Mouse (Mus musculus) limb, embryonic 12.5 days (tissue): ENCODE data around the gene Retsat. TPM values are rescaled to one million over a fixed set of nuclear protein-coding genes. Genes with fewer than 3 reads are reported as not detected.
A peak's percentile ranks its signal among the peaks of the same experiment; 100 is the strongest.

ENCODE experiments used
- ATAC-seq: fragments of 200-750 bp; cut with Nextera tagmentation; 2 replicates; pipeline ENCODE4 v1.8.0; 2017; ENCODE audit warnings: low read depth, moderate TSS enrichment; ENCODE audit not compliant: insufficient number of reproducible peaks, insufficient read depth, low FRiP score, low TSS enrichment
- H3K27ac ChIP-seq: fragments of 300-500 bp; sonication (generic); 2 replicates; pipeline ENCODE4 v1.5.1; 2016; ENCODE audit warnings: mild to moderate bottlenecking, moderate library complexity
- H3K27me3 ChIP-seq: fragments of 300-500 bp; sonication (generic); 2 replicates; pipeline ENCODE4 v1.6.1; 2016; ENCODE audit warnings: mild to moderate bottlenecking, moderate library complexity
- H3K36me3 ChIP-seq: fragments of 300-500 bp; sonication (generic); 2 replicates; pipeline ENCODE4 v1.6.1; 2016; ENCODE audit warnings: mild to moderate bottlenecking, moderate library complexity
- H3K4me1 ChIP-seq: fragments of 300-500 bp; sonication (generic); replicated peaks from 2 replicates; pipeline ENCODE4 v1.6.1; 2016
- H3K4me2 ChIP-seq: fragments of 300-500 bp; sonication (generic); 2 replicates; pipeline ENCODE4 v1.6.1; 2016; ENCODE audit warnings: mild to moderate bottlenecking, moderate library complexity
- H3K4me3 ChIP-seq: fragments of 300-500 bp; sonication (generic); replicated peaks from 2 replicates; pipeline ENCODE4 v1.5.1; 2016; ENCODE audit warnings: mild to moderate bottlenecking
- H3K9ac ChIP-seq: fragments of 300-500 bp; sonication (generic); replicated peaks from 2 replicates; pipeline ENCODE4 v1.6.1; 2016; ENCODE audit warnings: mild to moderate bottlenecking, moderate library complexity
- H3K9me3 ChIP-seq: fragments of 300-500 bp; sonication (generic); 2 replicates; pipeline ENCODE4 v1.6.1; 2016; ENCODE audit warnings: mild to moderate bottlenecking, moderate library complexity
- WGBS: fragments of 180-500 bp; shearing (Covaris S2); methylation state at CpG from one replicate; pipeline ENCODE4 v1.1.7; 2016; 5-methylcytosine and 5-hydroxymethylcytosine counted together
- polyA plus RNA-seq: library from polyadenylated mRNA; unstranded; fragments of >200 nt; fragmentation: Nextera tagmentation; extraction: Ambion mirVana; gene quantifications from 2 replicates; pipeline ENCODE4 v1.2.1, GENCODE M21; 2016

Retsat gene
- polyA plus RNA-seq, 1 experiment from 2014 or later = 10.8 TPM

- peaks cover 75% of the 10 kb centered on the region for H3K36me3 ChIP-seq
- no peaks in the 10 kb centered on the region for H3K9me3 ChIP-seq
- H3K9ac ChIP-seq = no peak overlapping the region
- 92% methylated on average over 16 of the region's 16 CpGs for WGBS
- no peaks in the 10 kb centered on the region for H3K4me1 ChIP-seq
- H3K4me2 ChIP-seq = no peak overlapping the region
- ATAC-seq = no peak
- no peak overlapping the region for H3K4me3 ChIP-seq
- no peak overlapping the region for H3K27ac ChIP-seq
- H3K27me3 ChIP-seq = no peaks in the 10 kb centered on the region
Observed at GRCm38 (mm10) chr6:72627276-72627675, 29.0 kb downstream of the Retsat start.

GRCm38 (mm10) chr6:72630370-72630769, 32.1 kb downstream of the Retsat start:
- Histone ChIP-seq H3K36me3 (peaks cover 90% of the 10 kb centered on the region), H3K9me3 (no peaks in the 10 kb centered on the region), H3K27ac (no peak overlapping the region), H3K4me2 (no peak overlapping the region), H3K27me3 (no peaks in the 10 kb centered on the region), H3K4me3 (no peak overlapping the region), H3K4me1 (no peaks in the 10 kb centered on the region), H3K9ac (no peak overlapping the region)
- WGBS = 89% methylated on average over 2 of the region's 2 CpGs
- ATAC-seq = no peak

- Histone ChIP-seq H3K27me3 (no peaks in the 10 kb centered on the region), H3K4me3 (no peak overlapping the region), H3K9ac (no peak overlapping the region), H3K4me2 (no peak overlapping the region), H3K4me1 (no peaks in the 10 kb centered on the region), H3K27ac (no peak overlapping the region), H3K36me3 (peaks cover 85% of the 10 kb centered on the region), H3K9me3 (no peaks in the 10 kb centered on the region)
- WGBS = 87% methylated on average over 14 of the region's 14 CpGs
- no peak for ATAC-seq
Observed at GRCm38 (mm10) chr6:72630961-72631360, 32.7 kb downstream of the Retsat start.

- H3K4me1 ChIP-seq = peaks cover 7% of the 10 kb centered on the region; the same call in 1 of the 2 replicates
- H3K9me3 ChIP-seq = no peaks in the 10 kb centered on the region
- H3K4me2 ChIP-seq = no peak overlapping the region
- H3K36me3 ChIP-seq = peaks cover 77% of the 10 kb centered on the region
- H3K9ac ChIP-seq = no peak overlapping the region
- 79% methylated on average over 6 of the region's 6 CpGs for WGBS
- no peaks in the 10 kb centered on the region for H3K27me3 ChIP-seq
- ATAC-seq = no peak
- H3K27ac ChIP-seq = no peak overlapping the region
- no peak overlapping the region for H3K4me3 ChIP-seq
Observed at GRCm38 (mm10) chr6:72631700-72632099, 33.4 kb downstream of the Retsat start.

- peaks cover 8% of the 10 kb centered on the region; the same call in 1 of the 2 replicates for H3K4me1 ChIP-seq
- H3K27me3 ChIP-seq = no peaks in the 10 kb centered on the region
- no peak overlapping the region for H3K4me2 ChIP-seq
- no peak for ATAC-seq
- no peak overlapping the region for H3K9ac ChIP-seq
- H3K36me3 ChIP-seq = peaks cover 57% of the 10 kb centered on the region
- WGBS = 80% methylated on average over 10 of the region's 10 CpGs
- H3K4me3 ChIP-seq = no peak overlapping the region
- no peak overlapping the region for H3K27ac ChIP-seq
- H3K9me3 ChIP-seq = no peaks in the 10 kb centered on the region
Observed at GRCm38 (mm10) chr6:72634311-72634710, 36.0 kb downstream of the Retsat start.

- WGBS = 43% methylated on average over 12 of the region's 12 CpGs
- no peak overlapping the region; the same call in 1 of the 2 replicates for H3K27ac ChIP-seq
Observed at GRCm38 (mm10) chr6:72635760-72636431, 37.6 kb downstream of the Retsat start.

GRCm38 (mm10) chr6:72636940-72637339, 38.7 kb downstream of the Retsat start:
- Histone ChIP-seq H3K36me3 (peaks cover 35% of the 10 kb centered on the region), H3K9ac (no peak overlapping the region), H3K4me3 (no peak overlapping the region), H3K9me3 (no peaks in the 10 kb centered on the region), H3K27me3 (no peaks in the 10 kb centered on the region), H3K4me1 (peaks cover 8% of the 10 kb centered on the region; the same call in 1 of the 2 replicates), H3K27ac (peak overlapping the region; percentile 41; the same call in 1 of the 2 replicates), H3K4me2 (no peak overlapping the region)
- 84% methylated on average over 3 of the region's 3 CpGs for WGBS
- no peak for ATAC-seq

More at GRCm38 (mm10) chr6:72635760-72636431, 37.6 kb downstream of the Retsat start:
- H3K9ac ChIP-seq = no peak overlapping the region
- no peak overlapping the region for H3K4me2 ChIP-seq
- H3K9me3 ChIP-seq = no peaks in the 10 kb centered on the region
- peak; percentile 54; the same call in 1 of the 2 replicates for ATAC-seq
- no peaks in the 10 kb centered on the region for H3K27me3 ChIP-seq
- peaks cover 8% of the 10 kb centered on the region; the same call in 1 of the 2 replicates for H3K4me1 ChIP-seq
- H3K4me3 ChIP-seq = no peak overlapping the region
- peaks cover 45% of the 10 kb centered on the region for H3K36me3 ChIP-seq

- H3K4me2 ChIP-seq = no peak overlapping the region
- H3K36me3 ChIP-seq = peaks cover 10% of the 10 kb centered on the region
- H3K9ac ChIP-seq = no peak overlapping the region
- peaks cover 8% of the 10 kb centered on the region for H3K4me1 ChIP-seq
- H3K27me3 ChIP-seq = no peaks in the 10 kb centered on the region
- no peak overlapping the region for H3K4me3 ChIP-seq
- 84% methylated on average over 18 of the region's 18 CpGs for WGBS
- no peaks in the 10 kb centered on the region for H3K9me3 ChIP-seq
- ATAC-seq = no peak
- H3K27ac ChIP-seq = peak overlapping the region; percentile 41
Observed at GRCm38 (mm10) chr6:72641218-72641954, 43.1 kb downstream of the Retsat start.

GRCm38 (mm10) chr6:72644576-72644975, 46.3 kb downstream of the Retsat start:
- Histone ChIP-seq H3K27ac (no peak overlapping the region), H3K9ac (no peak overlapping the region), H3K4me2 (no peak overlapping the region), H3K4me1 (peaks cover 25% of the 10 kb centered on the region), H3K36me3 (peaks cover 26% of the 10 kb centered on the region), H3K4me3 (no peak overlapping the region), H3K27me3 (no peaks in the 10 kb centered on the region), H3K9me3 (no peaks in the 10 kb centered on the region)
- WGBS = 76% methylated on average over 4 of the region's 4 CpGs
- no peak for ATAC-seq

GRCm38 (mm10) chr6:72645364-72645763, 47.1 kb downstream of the Retsat start:
- Histone ChIP-seq H3K4me3 (no peak overlapping the region), H3K4me2 (no peak overlapping the region), H3K27ac (no peak overlapping the region), H3K9ac (no peak overlapping the region), H3K9me3 (no peaks in the 10 kb centered on the region), H3K4me1 (peaks cover 31% of the 10 kb centered on the region), H3K36me3 (peaks cover 24% of the 10 kb centered on the region), H3K27me3 (no peaks in the 10 kb centered on the region)
- WGBS = 53% methylated on average over 7 of the region's 7 CpGs
- no peak for ATAC-seq

GRCm38 (mm10) chr6:72647383-72647820, 49.1 kb downstream of the Retsat start:
- peaks cover 22% of the 10 kb centered on the region for H3K36me3 ChIP-seq
- H3K4me3 ChIP-seq = no peak overlapping the region
- peaks cover 40% of the 10 kb centered on the region for H3K4me1 ChIP-seq
- H3K9me3 ChIP-seq = no peaks in the 10 kb centered on the region
- ATAC-seq = 0 out of 2 replicates have a peak, but pooled peaks have one; percentile 8
- H3K27me3 ChIP-seq = no peaks in the 10 kb centered on the region
- H3K9ac ChIP-seq = no peak overlapping the region
- no peak overlapping the region for H3K4me2 ChIP-seq
- 49% methylated on average over 10 of the region's 10 CpGs for WGBS
- H3K27ac ChIP-seq = 0 out of 2 replicates have a peak overlapping the region, but pooled peaks have one; percentile 73
